ENCODE assay signal across 8 mouse cellular contexts in the genomic region with DNA sequence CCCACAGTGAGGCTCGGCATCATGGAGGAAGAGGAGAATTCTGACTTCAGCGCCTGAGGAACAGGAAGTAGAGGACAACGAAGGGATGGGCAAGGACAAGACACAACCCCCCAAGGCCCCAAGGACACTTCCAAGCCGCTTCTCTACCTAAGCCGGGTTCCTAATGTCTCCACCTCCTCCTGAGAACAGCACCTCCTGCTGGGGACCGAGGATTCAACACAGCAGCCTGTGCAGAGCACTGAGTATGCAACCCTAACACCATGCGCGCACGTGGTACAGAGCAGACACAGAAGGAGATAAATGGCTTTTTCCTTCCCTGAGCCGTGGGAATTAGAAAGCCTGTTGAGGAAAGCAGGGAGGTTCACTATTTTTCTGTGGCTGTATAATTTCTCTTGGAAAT.
DNase-seq lines count a peak whose midpoint lies in the region; ATAC-seq and TF ChIP-seq lines count a peak whose summit lies in the region.

No protein-coding gene starts in this region.

- no peaks in the 10 kb centered on the region for H3K4me1 ChIP-seq in hindbrain, embryonic 16.5 days (ENCODE audit: control insufficient read depth, insufficient read depth, low read depth, low read length)
- no peaks in the 10 kb centered on the region for H3K4me1 ChIP-seq in neural tube, embryonic 15.5 days

- H3K9ac ChIP-seq in hindbrain, embryonic 16.5 days (ENCODE audit: low read depth, low read length), result no peak overlapping the region
- H3K9ac ChIP-seq in neural tube, embryonic 15.5 days (replicated peaks), result no peak overlapping the region

- H3K4me2 ChIP-seq in hindbrain, embryonic 16.5 days (ENCODE audit: low read length), result no peak overlapping the region
- no peak overlapping the region for H3K4me2 ChIP-seq in neural tube, embryonic 15.5 days

- peak; percentile 17 to 29 for DNase-seq in adrenal gland, adult (ENCODE audit: inconsistent age in 2 of 2, low spot score in 1 of 2)
- DNase-seq in adrenal gland, adult 2 months, result no peak
- DNase-seq in left cerebral cortex, adult 2 months (ENCODE audit: extremely low spot score in 1 of 2, low spot score in 2 of 2), result no peak
- DNase-seq in left cerebral cortex, postnatal 25 days (ENCODE audit: low spot score in 2 of 2), result no peak
- no peak for DNase-seq in left cerebral cortex, adult 11 months (ENCODE audit: low spot score)
- DNase-seq in right cerebral cortex, postnatal 10 days (ENCODE audit: low spot score in 2 of 2), result no peak

- peak overlapping the region; percentile 71 for H3K27ac ChIP-seq in left cerebral cortex, adult 2 months
- no peak overlapping the region for H3K27ac ChIP-seq in hindbrain, embryonic 16.5 days (ENCODE audit: low read depth, low read length)
- H3K27ac ChIP-seq in neural tube, embryonic 15.5 days (replicated peaks), result no peak overlapping the region

- H3K9me3 ChIP-seq in hindbrain, embryonic 16.5 days (ENCODE audit: control insufficient read depth, low read length), result no peaks in the 10 kb centered on the region
- H3K9me3 ChIP-seq in neural tube, embryonic 15.5 days (replicated peaks), result no peaks in the 10 kb centered on the region

- no peak overlapping the region for H3K4me3 ChIP-seq in left cerebral cortex, adult 2 months
- H3K4me3 ChIP-seq in hindbrain, embryonic 16.5 days (ENCODE audit: low read length), result no peak overlapping the region
- H3K4me3 ChIP-seq in neural tube, embryonic 15.5 days (replicated peaks), result no peak overlapping the region

- peak; percentile 47 for TF ChIP-seq CTCF in left cerebral cortex, adult 2 months (IDR thresholded peaks at IDR 0.05)

- intact Hi-C loops in left cerebral cortex, adult 2 months (cut with DNase I), result no loop called here
- intact Hi-C loops in left cerebral cortex, postnatal 25 days (cut with DNase I), result no loop called here

- no peaks in the 10 kb centered on the region for H3K36me3 ChIP-seq in hindbrain, embryonic 16.5 days (ENCODE audit: control insufficient read depth, insufficient read depth, low read length)
- no peaks in the 10 kb centered on the region for H3K36me3 ChIP-seq in neural tube, embryonic 15.5 days

- peak; percentile 45; the same call in 1 of the 2 replicates for ATAC-seq in hindbrain, embryonic 16.5 days
- peak; percentile 73 for ATAC-seq in neural tube, embryonic 15.5 days (ENCODE audit: low FRiP score)

- no peaks in the 10 kb centered on the region for H3K27me3 ChIP-seq in hindbrain, embryonic 16.5 days (replicated peaks; ENCODE audit: control insufficient read depth, insufficient read depth, low read length)
- no peaks in the 10 kb centered on the region for H3K27me3 ChIP-seq in neural tube, embryonic 15.5 days (replicated peaks)

- WGBS in hindbrain, embryonic 16.5 days, result 63% methylated on average over 10 of the region's 10 CpGs
- WGBS in neural tube, embryonic 15.5 days, result 52% methylated on average over 10 of the region's 10 CpGs

Comparison
In these comparisons a context has a peak if more than half of its experiments do, and no peak if none do; other contexts are left out.
1. DNase-seq: peak in adrenal gland, adult (2 of 2); none in adrenal gland, adult 2 months (single experiment), left cerebral cortex, adult 2 months (0 of 2), left cerebral cortex, postnatal 25 days (0 of 2), left cerebral cortex, adult 11 months (single experiment) and right cerebral cortex, postnatal 10 days (0 of 2).